ENCODE assay signal across 9 mouse cellular contexts in the genomic region with DNA sequence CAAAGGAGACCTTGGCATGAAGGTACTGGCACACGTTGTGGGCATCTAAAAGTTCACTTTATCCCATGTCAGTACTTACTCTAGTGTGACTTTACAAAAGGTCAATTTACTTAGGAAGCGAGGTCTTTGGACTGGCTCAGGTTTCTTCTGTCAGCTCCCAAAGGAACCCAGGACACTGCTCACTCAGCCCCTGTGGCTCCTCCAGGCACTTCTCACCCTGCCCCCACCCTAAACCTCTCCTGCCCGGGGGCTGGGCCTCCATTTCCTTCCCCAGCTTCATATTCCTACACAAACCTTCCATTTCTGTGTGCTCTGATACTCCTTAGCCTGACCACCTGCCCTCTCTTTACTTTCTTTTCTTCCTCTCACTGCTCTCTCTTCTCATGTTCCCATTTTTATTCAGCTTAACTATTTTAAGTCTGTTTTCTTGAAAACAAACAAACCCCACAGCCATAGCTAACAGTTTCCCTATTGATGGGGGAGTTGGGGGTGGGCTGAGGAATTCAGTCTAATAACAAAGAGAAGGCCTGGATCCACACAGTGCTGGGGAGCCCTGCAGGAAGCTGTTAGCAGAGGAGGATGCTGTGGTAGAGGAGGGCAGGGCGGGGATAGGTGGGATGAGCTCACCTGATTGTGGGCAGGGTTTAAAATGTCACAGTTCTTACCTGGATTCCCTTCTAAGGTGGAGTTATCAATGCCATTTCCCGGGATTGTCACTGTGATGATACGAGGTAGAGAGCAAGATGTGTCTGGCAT. TPM values are rescaled to one million over a fixed set of nuclear protein-coding genes. Genes with fewer than 3 reads are reported as not detected.
DNase-seq lines count a peak whose midpoint lies in the region; ATAC-seq and TF ChIP-seq lines count a peak whose summit lies in the region.
"Had no signal": no experiment of that assay in that cellular context is flagged by ENCODE, and none has a peak within 500 bp of the region (broad histone marks: within the 10 kb centered on the region; RNA-seq: fewer than 3 reads in every experiment).

No protein-coding gene starts in this region.

- no peak overlapping the region for H3K9ac ChIP-seq in heart, embryonic 12.5 days
- no peak overlapping the region for H3K9ac ChIP-seq in lung, postnatal 0 days (replicated peaks; ENCODE audit: low read depth)
- H3K9ac ChIP-seq in embryonic facial prominence, embryonic 11.5 days (replicated peaks; ENCODE audit: low read length) = no peak overlapping the region
- H3K9ac ChIP-seq: midbrain, embryonic 12.5 days had no signal

- no peaks in the 10 kb centered on the region for H3K36me3 ChIP-seq in heart, embryonic 10.5 days
- H3K36me3 ChIP-seq in heart, embryonic 12.5 days = no peaks in the 10 kb centered on the region
- H3K36me3 ChIP-seq in lung, postnatal 0 days (ENCODE audit: insufficient read depth, low read length) = no peaks in the 10 kb centered on the region
- no peaks in the 10 kb centered on the region for H3K36me3 ChIP-seq in embryonic facial prominence, embryonic 11.5 days (replicated peaks; ENCODE audit: control insufficient read depth, insufficient read depth, low read depth, low read length)
- no peaks in the 10 kb centered on the region for H3K36me3 ChIP-seq in megakaryocyte, embryonic 14.5 days (replicated peaks; ENCODE audit: low read length)
- H3K36me3 ChIP-seq: midbrain, embryonic 12.5 days had no signal

- H3K9me3 ChIP-seq in heart, embryonic 10.5 days = no peaks in the 10 kb centered on the region
- no peaks in the 10 kb centered on the region for H3K9me3 ChIP-seq in heart, embryonic 12.5 days (replicated peaks)
- no peaks in the 10 kb centered on the region for H3K9me3 ChIP-seq in lung, postnatal 0 days (ENCODE audit: low read length)
- no peaks in the 10 kb centered on the region for H3K9me3 ChIP-seq in embryonic facial prominence, embryonic 11.5 days (replicated peaks; ENCODE audit: control insufficient read depth, low read length)
- H3K9me3 ChIP-seq in megakaryocyte, embryonic 14.5 days = no peaks in the 10 kb centered on the region
- H3K9me3 ChIP-seq: midbrain, embryonic 12.5 days had no signal

- DNase-seq in heart, embryonic 10.5 days (ENCODE audit: low spot score) = no peak
- peak; percentile 9 for DNase-seq in lung, postnatal 0 days (ENCODE audit: low spot score)
- no peak for DNase-seq in lung, postnatal 4 days
- DNase-seq in embryonic facial prominence, embryonic 11.5 days (ENCODE audit: low spot score) = peak; percentile 48
- no peak for DNase-seq in c-Kit-positive CD71-positive TER-119-positive erythroid progenitor cells, embryonic 14.5 days (ENCODE audit: low spot score)
- no peak for DNase-seq in right cerebral cortex, postnatal 14 days

- peaks cover 75% of the 10 kb centered on the region for H3K4me1 ChIP-seq in heart, embryonic 10.5 days
- peaks cover 74% of the 10 kb centered on the region for H3K4me1 ChIP-seq in heart, embryonic 12.5 days (replicated peaks)
- peaks cover 11% of the 10 kb centered on the region; the same call in 1 of the 2 replicates for H3K4me1 ChIP-seq in lung, postnatal 0 days (ENCODE audit: insufficient read depth, low read depth, low read length)
- 0 out of 2 replicates have a peak, but pooled peaks cover 3% of the 10 kb centered on the region for H3K4me1 ChIP-seq in embryonic facial prominence, embryonic 11.5 days (ENCODE audit: control insufficient read depth, insufficient read depth, low read length)
- peaks cover 99% of the 10 kb centered on the region for H3K4me1 ChIP-seq in megakaryocyte, embryonic 14.5 days

- no peak for TF ChIP-seq EP300 in lung, postnatal 0 days (IDR thresholded peaks at IDR 0.05)

- no peak for TF ChIP-seq CTCF in lung, postnatal 0 days (IDR thresholded peaks at IDR 0.05)

- ATAC-seq in heart, embryonic 12.5 days (ENCODE audit: insufficient number of reproducible peaks, low FRiP score) = no peak
- peak; percentile 35 for ATAC-seq in lung, postnatal 0 days
- ATAC-seq in embryonic facial prominence, embryonic 11.5 days (replicated peaks; ENCODE audit: insufficient number of reproducible peaks, low FRiP score, low TSS enrichment, low read depth) = no peak

- H3K27ac ChIP-seq in heart, embryonic 10.5 days = peak overlapping the region; percentile 42; the same call in 1 of the 2 replicates
- H3K27ac ChIP-seq in heart, embryonic 12.5 days (ENCODE audit: poor library complexity, severe bottlenecking) = no peak overlapping the region
- peak overlapping the region; percentile 64; the same call in 1 of the 2 replicates for H3K27ac ChIP-seq in lung, postnatal 0 days (ENCODE audit: low read length)
- H3K27ac ChIP-seq in embryonic facial prominence, embryonic 11.5 days (replicated peaks; ENCODE audit: low read depth, low read length) = no peak overlapping the region
- H3K27ac ChIP-seq: midbrain, embryonic 12.5 days had no signal

- H3K4me3 ChIP-seq in heart, embryonic 10.5 days = no peak overlapping the region
- H3K4me3 ChIP-seq in heart, embryonic 12.5 days = no peak overlapping the region
- no peak overlapping the region for H3K4me3 ChIP-seq in lung, postnatal 0 days (ENCODE audit: low read depth, low read length)
- H3K4me3 ChIP-seq in embryonic facial prominence, embryonic 11.5 days (ENCODE audit: low read depth, low read length) = no peak overlapping the region
- H3K4me3 ChIP-seq in megakaryocyte, embryonic 14.5 days (replicated peaks) = peak overlapping the region; percentile 90
- H3K4me3 ChIP-seq: midbrain, embryonic 12.5 days had no signal

- 43% methylated on average over 6 of the region's 6 CpGs for WGBS in heart, embryonic 10.5 days
- 51% methylated on average over 6 of the region's 6 CpGs for WGBS in heart, embryonic 12.5 days
- WGBS in lung, postnatal 0 days = 46% methylated on average over 6 of the region's 6 CpGs
- WGBS in embryonic facial prominence, embryonic 11.5 days = 31% methylated on average over 6 of the region's 6 CpGs

- no peak overlapping the region for H3K4me2 ChIP-seq in heart, embryonic 12.5 days
- no peak overlapping the region for H3K4me2 ChIP-seq in lung, postnatal 0 days (replicated peaks; ENCODE audit: low read depth, low read length)
- H3K4me2 ChIP-seq in embryonic facial prominence, embryonic 11.5 days (ENCODE audit: low read depth, low read length) = no peak overlapping the region
- H3K4me2 ChIP-seq: midbrain, embryonic 12.5 days had no signal

- H3K27me3 ChIP-seq in heart, embryonic 10.5 days (ENCODE audit: insufficient read depth, poor library complexity, severe bottlenecking) = no peaks in the 10 kb centered on the region
- no peaks in the 10 kb centered on the region for H3K27me3 ChIP-seq in heart, embryonic 12.5 days (replicated peaks)
- no peaks in the 10 kb centered on the region for H3K27me3 ChIP-seq in lung, postnatal 0 days (replicated peaks; ENCODE audit: insufficient read depth, low read length)
- no peaks in the 10 kb centered on the region for H3K27me3 ChIP-seq in embryonic facial prominence, embryonic 11.5 days (ENCODE audit: control insufficient read depth, insufficient read depth, low read length)
- H3K27me3 ChIP-seq in megakaryocyte, embryonic 14.5 days (replicated peaks) = no peaks in the 10 kb centered on the region
- H3K27me3 ChIP-seq: midbrain, embryonic 12.5 days had no signal

RNA-seq across cellular contexts. Expression of gene Sipa1l1, which starts 57.4 kb away (rescaled TPM):
- 35.2 and 37.0 TPM in 2 replicates for polyA plus RNA-seq in heart, embryonic 10.5 days (2016; fragmentation: Nextera tagmentation; extraction: Ambion mirVana)
- 35.5 and 43.0 TPM in 2 replicates for polyA plus RNA-seq in heart, embryonic 12.5 days (2016; fragmentation: Nextera tagmentation; extraction: Ambion mirVana)
- 10.2 and 11.7 TPM in 2 replicates for polyA plus RNA-seq in lung, postnatal 0 days (2015; fragmentation: Nextera tagmentation; extraction: Ambion mirVana)
- polyA plus RNA-seq in embryonic facial prominence, embryonic 11.5 days (2014; fragmentation: Nextera tagmentation; extraction: Ambion mirVana) = 26.8 and 28.4 TPM in 2 replicates
- polyA plus RNA-seq in megakaryocyte, embryonic 14.5 days (2012; ENCODE audit: insufficient read depth, low replicate concordance) = 9.3 and 12.0 TPM in 2 replicates

Comparison
In these comparisons a context has a peak if more than half of its experiments do, and no peak if none do; other contexts are left out.
1. DNase-seq: peak in lung, postnatal 0 days (single experiment) and embryonic facial prominence, embryonic 11.5 days (single experiment); none in heart, embryonic 10.5 days (single experiment), lung, postnatal 4 days (0 of 2), c-Kit-positive CD71-positive TER-119-positive erythroid progenitor cells, embryonic 14.5 days (single experiment) and right cerebral cortex, postnatal 14 days (single experiment).
2. H3K27ac ChIP-seq: peak in heart, embryonic 10.5 days (single experiment) and lung, postnatal 0 days (single experiment); none in heart, embryonic 12.5 days (single experiment) and embryonic facial prominence, embryonic 11.5 days (single experiment).